Mouse (Mus musculus) cerebellum, adult 9-10 months (tissue): ENCODE measurements around the gene 1700022I11Rik.

Experiments
- DNase-seq: peaks from one replicate; pipeline ENCODE4 v3.0.0; 2022

The 1700022I11Rik gene

GRCm38 (mm10) chr4:43005765-43006164 is 36.4 kb downstream of the 1700022I11Rik start:
- DNase-seq = no peak

GRCm38 (mm10) chr4:43010161-43011038 is 41.0 kb downstream of the 1700022I11Rik start, which contains the start of gene Fancg:
TSS of gene Fancg (minus strand) at chr4:43010506.
- DNase-seq = peak; percentile 81

- DNase-seq = peak; percentile 28
These were observed 42.7 kb downstream of the 1700022I11Rik start for GRCm38 (mm10) chr4:43012091-43012490.

GRCm38 (mm10) chr4:43018156-43018555 is 48.8 kb downstream of the 1700022I11Rik start:
- no peak for DNase-seq

- DNase-seq = no peak
These were observed 49.8 kb downstream of the 1700022I11Rik start for GRCm38 (mm10) chr4:43019176-43019575.

GRCm38 (mm10) chr4:43019641-43020465 is 50.4 kb downstream of the 1700022I11Rik start:
- no peak for DNase-seq

- DNase-seq = no peak
These were observed 51.5 kb downstream of the 1700022I11Rik start for GRCm38 (mm10) chr4:43020876-43021275.

GRCm38 (mm10) chr4:43021341-43021740 is 51.9 kb downstream of the 1700022I11Rik start:
- DNase-seq = no peak

- no peak for DNase-seq
These were observed 55.3 kb downstream of the 1700022I11Rik start for GRCm38 (mm10) chr4:43024673-43025072.

- DNase-seq = peak; percentile 98
These were observed 55.9 kb downstream of the 1700022I11Rik start, which contains the start of gene Pigo for GRCm38 (mm10) chr4:43025084-43025960. TSS of gene Pigo (minus strand) at chr4:43025819.

GRCm38 (mm10) chr4:43029121-43029520 is 59.7 kb downstream of the 1700022I11Rik start:
- no peak for DNase-seq

- DNase-seq = no peak
These were observed 60.3 kb downstream of the 1700022I11Rik start for GRCm38 (mm10) chr4:43029749-43030148.

- no peak for DNase-seq
These were observed 60.9 kb downstream of the 1700022I11Rik start for GRCm38 (mm10) chr4:43030352-43030751.

- no peak for DNase-seq
These were observed 61.4 kb downstream of the 1700022I11Rik start for GRCm38 (mm10) chr4:43030780-43031230.

GRCm38 (mm10) chr4:43031237-43031995 is 62.0 kb downstream of the 1700022I11Rik start, which contains the start of gene Stoml2:
TSS of gene Stoml2 (minus strand) at chr4:43031710.
- peak; percentile 96 for DNase-seq

GRCm38 (mm10) chr4:43032501-43032900 is 63.1 kb downstream of the 1700022I11Rik start:
- DNase-seq = no peak
